Mouse (Mus musculus): ENCODE data around the gene Mnat1.
"Not testable (repeated sequence)": the region's sequence is repeated elsewhere in the genome, so short reads cannot be mapped to it uniquely, and the experiment has no call there.

The Mnat1 gene

GRCm38 (mm10) chr12:73123093-73124041, at the start of gene Mnat1:
Gene Mnat1, plus strand, starts transcription at chr12:73123717.
- DNase-seq (ENCODE audit: low spot score), result peak; percentile 23

GRCm38 (mm10) chr12:73081828-73082227, 41.7 kb upstream of the Mnat1 start:
- DNase-seq (ENCODE audit: low spot score), result not testable (repeated sequence)

DNA sequence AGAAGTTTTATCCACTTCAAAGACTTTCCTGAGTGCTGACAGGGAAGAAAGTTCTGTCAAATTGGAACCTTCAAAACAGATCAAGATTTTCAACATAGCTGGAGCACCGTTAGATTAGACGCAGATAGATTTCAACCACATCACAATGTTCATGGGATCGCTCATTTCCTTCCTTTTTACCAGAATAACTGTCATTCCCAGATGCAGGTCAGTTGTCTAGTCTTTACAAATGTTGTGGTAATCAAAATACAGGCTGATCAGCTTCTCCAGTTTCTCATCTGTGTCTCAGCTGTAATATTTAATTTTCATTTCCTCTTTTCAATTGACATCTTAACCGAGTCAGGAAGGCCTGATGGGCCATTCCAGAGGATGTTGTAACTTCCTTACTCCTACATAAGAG, 39.7 kb upstream of the Mnat1 start:
- DNase-seq (ENCODE audit: low spot score), result no peak

GRCm38 (mm10) chr12:73085739-73086630, 37.5 kb upstream of the Mnat1 start:
- no peak for DNase-seq (ENCODE audit: low spot score)

- DNase-seq (ENCODE audit: low spot score), result no peak
Observed at GRCm38 (mm10) chr12:73087086-73087485, 36.4 kb upstream of the Mnat1 start.

DNA sequence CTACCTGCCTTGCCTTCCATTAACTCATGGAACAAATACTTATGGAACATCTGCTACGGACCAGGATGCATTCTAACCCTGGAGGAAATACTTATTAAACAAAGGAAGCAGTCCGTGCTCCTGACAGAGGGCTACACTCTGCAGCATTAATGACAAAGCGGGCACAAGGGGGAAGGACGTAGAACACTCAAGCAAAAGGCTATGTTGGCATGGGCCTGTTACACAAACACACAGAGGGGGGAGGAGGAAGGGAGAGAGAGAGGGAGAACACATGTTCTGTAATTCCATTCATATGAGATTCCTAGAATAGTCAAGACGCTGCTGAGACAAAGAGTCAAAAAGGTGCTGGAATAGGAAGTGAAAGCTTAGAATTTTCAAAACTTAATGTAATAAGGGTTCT, 35.0 kb upstream of the Mnat1 start:
- no peak for DNase-seq (ENCODE audit: low spot score)

DNA sequence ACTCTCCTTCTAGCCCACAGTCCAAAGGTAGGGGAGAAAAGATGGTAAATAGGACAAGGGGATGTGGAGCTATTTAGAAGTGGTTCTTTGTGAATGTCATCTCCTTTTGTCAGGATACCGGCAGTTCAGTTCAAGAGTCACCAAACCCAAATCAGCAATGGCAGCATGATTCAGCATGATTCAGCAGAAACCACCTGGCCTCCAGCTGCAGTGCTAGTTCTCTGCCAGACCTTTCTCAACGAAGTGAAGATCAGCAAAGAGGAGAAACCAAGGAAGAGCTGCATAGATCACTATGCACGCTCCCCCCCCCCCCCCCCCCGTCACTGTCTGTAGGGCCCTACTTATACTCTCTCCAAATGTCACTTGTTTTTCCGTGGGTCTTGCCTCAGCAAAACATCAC, 34.6 kb upstream of the Mnat1 start:
- no peak for DNase-seq (ENCODE audit: low spot score)

GRCm38 (mm10) chr12:73090672-73091335, 32.7 kb upstream of the Mnat1 start:
- no peak for DNase-seq (ENCODE audit: low spot score)

DNA sequence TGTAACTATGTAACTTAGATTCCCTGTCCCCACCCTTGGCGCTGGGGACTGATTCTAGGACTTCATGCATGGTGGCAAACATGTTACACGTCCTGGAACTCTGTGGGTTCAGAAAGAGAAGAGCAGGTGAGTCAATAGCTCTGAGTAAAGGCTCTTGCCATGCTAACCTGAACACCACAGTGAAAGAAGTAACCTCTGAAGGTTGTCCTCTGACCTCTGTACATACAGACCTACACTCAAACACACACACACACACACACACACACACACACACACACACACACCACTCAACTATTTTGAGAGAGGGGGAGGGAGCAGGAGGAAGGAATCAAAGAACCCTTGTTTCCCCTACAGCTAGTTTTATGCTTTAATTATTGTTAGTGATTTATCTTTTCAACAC, 29.3 kb upstream of the Mnat1 start:
- DNase-seq (ENCODE audit: low spot score), result no peak

DNA sequence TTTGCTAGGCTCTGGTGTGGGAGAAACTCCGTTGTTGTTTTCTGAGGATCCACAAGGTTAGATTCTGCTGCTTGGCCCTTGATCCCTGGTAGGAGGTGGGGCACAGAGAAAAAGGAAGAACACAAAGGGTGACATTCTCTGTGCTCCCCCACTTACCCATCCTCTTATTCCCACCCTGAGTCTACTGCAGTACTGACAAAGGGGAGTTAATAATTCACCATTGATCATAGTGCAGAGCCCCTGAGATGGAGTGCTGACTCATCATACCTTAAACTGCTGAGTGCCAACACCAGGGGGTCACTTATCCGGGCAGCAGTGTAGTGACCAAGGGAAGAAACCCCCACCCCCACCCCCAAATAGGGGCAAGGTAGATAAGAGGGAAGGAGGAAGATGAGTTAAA, 28.9 kb upstream of the Mnat1 start:
- no peak for DNase-seq (ENCODE audit: low spot score)

DNA sequence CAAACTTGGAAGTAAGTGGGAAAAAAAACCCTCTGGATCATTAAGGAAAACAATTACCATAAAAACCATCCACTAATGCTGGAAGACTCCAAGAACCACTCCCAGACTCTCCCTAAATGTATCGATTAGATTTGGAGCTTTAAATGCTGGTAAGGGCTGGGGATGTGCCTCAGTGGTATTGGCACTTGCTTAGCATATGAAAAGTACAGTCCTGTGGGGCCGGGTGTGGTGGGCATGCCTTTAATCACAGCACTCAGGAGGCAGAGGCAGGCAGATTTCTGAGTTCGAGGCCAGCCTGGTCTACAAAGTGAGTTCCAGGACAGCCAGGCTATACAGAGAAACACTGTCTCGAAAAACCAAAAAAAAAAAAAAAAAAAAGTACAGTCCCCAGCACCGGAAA, 27.3 kb upstream of the Mnat1 start:
- DNase-seq (ENCODE audit: low spot score), result not testable (repeated sequence)

DNA sequence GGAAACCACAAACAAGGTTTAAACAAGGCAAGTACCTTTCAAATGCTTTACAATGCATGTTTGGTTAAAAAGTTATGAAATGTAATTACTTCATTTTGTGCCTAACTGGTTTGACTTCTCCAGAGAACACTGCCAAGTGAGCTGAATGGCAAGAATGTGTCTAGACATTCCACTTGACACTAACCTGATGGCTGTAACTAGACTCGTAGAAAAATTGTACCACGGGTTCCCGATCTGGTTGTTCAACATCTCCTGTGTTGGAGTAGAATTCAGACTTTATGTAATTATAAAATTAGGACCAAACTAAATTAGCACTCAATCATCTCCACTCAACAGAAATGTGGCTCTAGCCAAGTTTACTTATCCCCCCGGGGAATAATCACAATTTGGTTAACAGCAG, 24.9 kb upstream of the Mnat1 start:
- no peak for DNase-seq (ENCODE audit: low spot score)

- no peak for DNase-seq (ENCODE audit: low spot score)
Observed at GRCm38 (mm10) chr12:73103713-73104112, 19.8 kb upstream of the Mnat1 start.

DNA sequence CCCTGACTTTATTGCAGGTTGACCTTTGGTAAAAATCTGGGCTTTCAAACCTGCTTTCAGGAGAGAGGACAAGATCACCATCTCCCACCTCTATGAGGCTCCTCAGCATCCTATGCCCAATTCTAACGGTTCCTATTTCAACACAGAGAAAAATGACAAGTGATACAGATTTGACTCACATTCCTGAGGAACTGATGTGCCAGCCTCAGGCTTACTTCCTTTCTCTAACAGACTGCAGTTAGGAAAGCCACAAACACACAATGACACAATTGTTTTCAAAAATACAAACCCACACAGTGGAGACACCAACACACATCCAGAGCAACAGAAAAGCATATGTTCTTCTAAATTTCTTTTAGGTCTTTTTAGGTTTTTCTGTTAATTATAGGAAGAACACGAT, 15.7 kb upstream of the Mnat1 start:
- DNase-seq (ENCODE audit: low spot score), result no peak

GRCm38 (mm10) chr12:73110431-73111111, 12.9 kb upstream of the Mnat1 start:
- no peak for DNase-seq (ENCODE audit: low spot score)

- no peak for DNase-seq (ENCODE audit: low spot score)
Observed at GRCm38 (mm10) chr12:73111561-73112325, 11.8 kb upstream of the Mnat1 start.

DNA sequence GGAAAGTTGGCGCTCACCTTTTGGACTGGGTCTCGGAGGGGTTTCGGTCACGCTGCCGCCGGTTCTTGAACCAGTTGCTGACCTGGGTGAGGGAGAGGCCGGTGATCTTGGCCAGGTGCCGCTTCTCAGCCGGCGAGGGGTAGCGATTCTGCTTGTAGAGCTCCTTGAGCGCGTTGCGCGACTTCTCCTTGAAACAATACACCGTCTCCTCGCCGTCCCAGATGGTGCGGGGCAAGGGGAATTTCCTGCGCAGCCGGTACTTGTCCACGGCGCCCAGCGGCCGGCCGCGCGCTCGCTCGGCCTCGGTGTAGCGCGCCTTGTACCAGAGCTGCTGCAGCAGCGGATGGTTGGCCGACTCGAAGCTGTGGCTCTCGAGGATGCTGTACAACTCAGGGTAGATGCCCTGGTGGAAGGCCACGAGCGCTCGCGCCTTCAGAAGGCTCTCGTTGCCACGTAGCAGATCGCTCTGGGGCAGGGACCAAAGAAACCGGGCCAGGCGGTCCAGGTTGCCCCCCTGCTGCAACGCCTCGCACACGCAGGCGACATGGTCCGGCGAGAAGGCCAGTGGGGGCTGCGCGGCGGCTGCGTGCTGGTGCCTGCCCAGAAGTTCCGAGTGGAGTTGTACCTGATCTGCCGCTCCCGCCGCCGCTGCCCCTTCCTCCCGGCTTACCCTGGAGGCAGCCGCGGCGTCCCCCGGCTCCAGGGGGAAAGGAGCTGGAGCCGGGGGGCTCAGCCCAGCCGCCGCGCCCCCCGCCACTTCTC, 11.0 kb upstream of the Mnat1 start:
- DNase-seq (ENCODE audit: low spot score), result no peak

GRCm38 (mm10) chr12:73113196-73113595, 10.3 kb upstream of the Mnat1 start, which contains the start of gene Six4:
Gene Six4, minus strand, starts transcription at chr12:73113456.
- DNase-seq (ENCODE audit: low spot score), result peak; percentile 48

- DNase-seq (ENCODE audit: low spot score), result no peak
Observed at GRCm38 (mm10) chr12:73125250-73125649, 1.7 kb downstream of the Mnat1 start.

DNA sequence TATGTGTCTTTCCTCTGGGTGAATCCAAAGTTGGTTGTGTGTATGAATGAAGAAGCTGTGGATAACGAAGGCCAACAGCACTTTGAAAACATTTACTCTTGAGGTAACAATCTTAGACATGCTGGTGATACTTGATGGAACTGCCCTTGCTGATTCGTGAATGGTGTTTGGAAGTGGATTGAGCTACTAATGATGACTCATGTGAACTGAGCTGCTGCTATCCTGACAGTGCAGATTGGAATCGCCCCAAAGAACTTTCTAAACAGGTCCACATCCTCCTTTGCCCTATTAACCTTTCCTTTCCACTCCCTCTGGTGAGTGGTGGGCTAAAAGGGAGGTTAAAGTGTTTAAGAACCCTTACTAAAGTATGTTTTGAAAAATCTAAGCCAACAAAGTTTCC, 17.2 kb downstream of the Mnat1 start:
- no peak for DNase-seq (ENCODE audit: low spot score)

Data from ovary, adult 18-20 months (tissue).